Comparison of ENCODE assay signal across 8 mouse cellular contexts in genomic region chr3:104780561-104781420, GRCm38 (mm10). TPM values are rescaled to one million over a fixed set of nuclear protein-coding genes. Genes with fewer than 3 reads are reported as not detected.
DNase-seq lines count a peak whose midpoint lies in the region; ATAC-seq and TF ChIP-seq lines count a peak whose summit lies in the region.

TSS of gene Ppm1j (plus strand) at chr3:104781056.

- H3K4me1 ChIP-seq in hindbrain, embryonic 14.5 days (replicated peaks; ENCODE audit: control insufficient read depth, insufficient read depth, low read length), result peaks cover 14% of the 10 kb centered on the region
- H3K4me1 ChIP-seq in liver, adult 2 months (ENCODE audit: control insufficient read depth, insufficient read depth, low read length), result peaks cover 5% of the 10 kb centered on the region; the same call in 1 of the 2 replicates
- peaks cover 16% of the 10 kb centered on the region for H3K4me1 ChIP-seq in midbrain, embryonic 16.5 days (ENCODE audit: control insufficient read depth, insufficient read depth, low read length)

- peak within 1 kb of the TSS; percentile 41 for H3K9ac ChIP-seq in hindbrain, embryonic 14.5 days
- H3K9ac ChIP-seq in liver, adult 2 months (ENCODE audit: low read depth, low read length), result peak within 1 kb of the TSS; percentile 55
- H3K9ac ChIP-seq in midbrain, embryonic 16.5 days (ENCODE audit: low read depth, low read length), result peak within 1 kb of the TSS; percentile 56

- peak within 1 kb of the TSS; percentile 63 for H3K4me2 ChIP-seq in hindbrain, embryonic 14.5 days (replicated peaks)
- H3K4me2 ChIP-seq in midbrain, embryonic 16.5 days (ENCODE audit: low read length), result peak within 1 kb of the TSS; percentile 90

- no peak for TF ChIP-seq POLR2A in liver, adult 2 months (IDR thresholded peaks at IDR 0.05; ENCODE audit: extremely low read depth, insufficient read depth, low read length)

- ATAC-seq in hindbrain, embryonic 14.5 days (ENCODE audit: low FRiP score), result 0 out of 2 replicates have a peak, but pooled peaks have one; percentile 34
- no peak for ATAC-seq in midbrain, embryonic 16.5 days

- no peak for TF ChIP-seq CTCF in liver, adult 2 months (IDR thresholded peaks at IDR 0.05; ENCODE audit: low read depth, low read length)

- under 1% methylated on average over 56 of the region's 56 CpGs for WGBS in hindbrain, embryonic 14.5 days
- whole genome bisulfite sequencing in liver, adult 2 months, result 5% methylated on average over 56 of the region's 56 CpGs
- WGBS in midbrain, embryonic 16.5 days, result under 1% methylated on average over 55 of the region's 56 CpGs

- no peaks in the 10 kb centered on the region for H3K36me3 ChIP-seq in hindbrain, embryonic 14.5 days (replicated peaks; ENCODE audit: control insufficient read depth, insufficient read depth)
- H3K36me3 ChIP-seq in liver, adult 2 months (ENCODE audit: control insufficient read depth, insufficient read depth, low read length), result no peaks in the 10 kb centered on the region
- no peaks in the 10 kb centered on the region for H3K36me3 ChIP-seq in midbrain, embryonic 16.5 days (ENCODE audit: control insufficient read depth, insufficient read depth, low read length)

- H3K27ac ChIP-seq in hindbrain, embryonic 14.5 days, result no peak within 1 kb of the TSS
- no peak within 1 kb of the TSS for H3K27ac ChIP-seq in liver, adult 2 months (replicated peaks; ENCODE audit: insufficient read depth, low read depth, low read length)
- no peak within 1 kb of the TSS for H3K27ac ChIP-seq in midbrain, embryonic 16.5 days (ENCODE audit: low read length)

- no peaks in the 10 kb centered on the region for H3K9me3 ChIP-seq in hindbrain, embryonic 14.5 days (ENCODE audit: control insufficient read depth, low read length)
- no peaks in the 10 kb centered on the region for H3K9me3 ChIP-seq in midbrain, embryonic 16.5 days (replicated peaks; ENCODE audit: control insufficient read depth, low read length, poor library complexity, severe bottlenecking)

- H3K79me2 ChIP-seq in liver, adult 2 months (ENCODE audit: control insufficient read depth, insufficient read depth, low read length), result no peaks in the 10 kb centered on the region

- DNase-seq in cerebellum, postnatal 25 days, result peak; percentile 24 to 66
- DNase-seq in cerebellum, adult 8-10 months, result no peak
- peak; percentile 84 for DNase-seq in adrenal gland, postnatal 14 days
- DNase-seq in gastrocnemius, adult 18-20 months (ENCODE audit: low spot score), result peak; percentile 81
- DNase-seq in hindbrain, embryonic 14.5 days (ENCODE audit: low spot score), result no peak
- no peak for DNase-seq in liver, adult 2 months (ENCODE audit: extremely low read depth, low read depth, low spot score)
- peak; percentile 72 for DNase-seq in testis, postnatal 14 days (ENCODE audit: low spot score)

- peak within 1 kb of the TSS; percentile 33 for H3K4me3 ChIP-seq in hindbrain, embryonic 14.5 days (replicated peaks; ENCODE audit: low read length)
- peak within 1 kb of the TSS; percentile 62; the same call in 1 of the 2 replicates for H3K4me3 ChIP-seq in liver, adult 2 months (ENCODE audit: insufficient read depth, low read depth, low read length)
- H3K4me3 ChIP-seq in midbrain, embryonic 16.5 days (ENCODE audit: low read depth, low read length), result peak within 1 kb of the TSS; percentile 45

- peaks cover 96% of the 10 kb centered on the region for H3K27me3 ChIP-seq in hindbrain, embryonic 14.5 days (ENCODE audit: control insufficient read depth, insufficient read depth, low read length)
- peaks cover 9% of the 10 kb centered on the region for H3K27me3 ChIP-seq in liver, adult 2 months (ENCODE audit: control insufficient read depth, insufficient read depth, low read length)
- H3K27me3 ChIP-seq in midbrain, embryonic 16.5 days (ENCODE audit: control insufficient read depth, insufficient read depth, low read depth, low read length), result peaks cover 88% of the 10 kb centered on the region

RNA-seq across cellular contexts. Expression of gene Ppm1j, which starts in this region (rescaled TPM):
- total RNA-seq in adrenal gland, postnatal 14 days (2021), result 5.7 and 10.0 TPM in 2 replicates
- total RNA-seq in gastrocnemius, adult 18-20 months (2021), result 10 to 100 TPM; 28.6 to 35.3 TPM
- polyA plus RNA-seq in hindbrain, embryonic 14.5 days (2014; fragmentation: Nextera tagmentation; extraction: Ambion mirVana), result 0.59 and 1.3 TPM in 2 replicates
- total RNA-seq in liver, adult 2 months (2014; rRNA removed), result 0.28 and 0.54 TPM in 2 replicates
- polyA plus RNA-seq in liver, adult 2 months (2012; rRNA removed), result 0.65 and 1.4 TPM in 2 replicates
- 0.98 and 1.1 TPM in 2 replicates for polyA plus RNA-seq in midbrain, embryonic 16.5 days (2015; fragmentation: Nextera tagmentation; extraction: Ambion mirVana)

Comparison
In these comparisons a context has a peak if more than half of its experiments do, and no peak if none do; other contexts are left out.
1. DNase-seq: peak in cerebellum, postnatal 25 days (2 of 2), adrenal gland, postnatal 14 days (single experiment), gastrocnemius, adult 18-20 months (single experiment) and testis, postnatal 14 days (single experiment); none in cerebellum, adult 8-10 months (single experiment), hindbrain, embryonic 14.5 days (single experiment) and liver, adult 2 months (single experiment).
2. Peak in every context shown above with its lines, with median percentiles within 50 percentile points of each other: H3K4me3 ChIP-seq and H3K9ac ChIP-seq.